Mouse (Mus musculus) myocyte (in vitro differentiated cells): ENCODE data around the gene Mrpl38. TPM values are rescaled to one million over a fixed set of nuclear protein-coding genes. Genes with fewer than 3 reads are reported as not detected.

Experiments used
- H3K27me3 ChIP-seq: one replicate; pipeline ENCODE4 v1.6.1; 2011; ENCODE audit not compliant: control insufficient read depth, insufficient read depth, insufficient read length
- H3K36me3 ChIP-seq: one replicate; pipeline ENCODE4 v1.6.1; 2011; ENCODE audit not compliant: control insufficient read depth, insufficient read depth
- H3K4me2 ChIP-seq: one replicate; pipeline ENCODE4 v1.6.1; 2011; ENCODE audit warnings: low read depth, control low read depth
- H3K4me3 ChIP-seq: one replicate; pipeline ENCODE4 v1.5.1; 2011; ENCODE audit warnings: mild to moderate bottlenecking, control low read depth, moderate library complexity
- H3K79me2 ChIP-seq: one replicate; pipeline ENCODE4 v1.6.1; 2011; ENCODE audit not compliant: control insufficient read depth, insufficient read depth
- H3ac ChIP-seq: one replicate; pipeline ENCODE4 v1.6.1; 2011; ENCODE audit not compliant: control insufficient read depth, insufficient read length
- CEBPB ChIP-seq: IDR thresholded peaks from 2 replicates; pipeline ENCODE4 v1.6.1; 2011; ENCODE audit warnings: mild to moderate bottlenecking, moderate library complexity; ENCODE audit not compliant: poor library complexity, insufficient read depth, severe bottlenecking
- E2F4 ChIP-seq: IDR thresholded peaks from one replicate; pipeline ENCODE4 v1.6.1; 2011; ENCODE audit warnings: mild to moderate bottlenecking, control low read depth, moderate library complexity; ENCODE audit not compliant: insufficient read depth
- MAX ChIP-seq: IDR thresholded peaks from one replicate; pipeline ENCODE4 v1.6.1; 2011; ENCODE audit warnings: low read depth, mild to moderate bottlenecking, control low read depth
- MYOD1 ChIP-seq, 3 experiments: IDR thresholded peaks; one replicate each; pipeline ENCODE4 v1.6.1; 2011; ENCODE audit warnings: control low read depth in 2 of 3, low read depth in 2 of 3, mild to moderate bottlenecking in 2 of 3, moderate library complexity in 1 of 3; ENCODE audit not compliant: insufficient read length in 2 of 3, control insufficient read depth in 1 of 3
- MYOG ChIP-seq, 3 experiments: IDR thresholded peaks; one replicate each; pipeline ENCODE4 v1.6.1; 2011; ENCODE audit warnings: control low read depth in 2 of 3, low read depth in 2 of 3, mild to moderate bottlenecking in 2 of 3; ENCODE audit not compliant: insufficient read length in 2 of 3, control insufficient read depth in 1 of 3, insufficient read depth in 1 of 3
- POLR2A ChIP-seq: IDR thresholded peaks from one replicate; pipeline ENCODE4 v1.6.1; 2011; ENCODE audit warnings: low read depth, mild to moderate bottlenecking, control low read depth, moderate library complexity; ENCODE audit not compliant: insufficient read length
- POLR2AphosphoS2 ChIP-seq: IDR thresholded peaks from one replicate; pipeline ENCODE4 v1.6.1; 2011; ENCODE audit warnings: low read depth, control low read depth; ENCODE audit not compliant: insufficient read length
- REST ChIP-seq: IDR thresholded peaks from one replicate; pipeline ENCODE4 v1.6.1; 2011; ENCODE audit warnings: mild to moderate bottlenecking, control low read depth, moderate library complexity; ENCODE audit not compliant: insufficient read depth, insufficient read length
- SRF ChIP-seq: IDR thresholded peaks from one replicate; pipeline ENCODE4 v1.6.1; 2011; ENCODE audit warnings: low read depth; ENCODE audit not compliant: control insufficient read depth, insufficient read length
- TCF12 ChIP-seq: IDR thresholded peaks from one replicate; pipeline ENCODE4 v1.6.1; 2011; ENCODE audit warnings: mild to moderate bottlenecking, control low read depth; ENCODE audit not compliant: poor library complexity, insufficient read depth, severe bottlenecking
- TCF3 ChIP-seq: IDR thresholded peaks from one replicate; pipeline ENCODE4 v1.6.1; 2011; ENCODE audit warnings: low read depth, control low read depth; ENCODE audit not compliant: insufficient read length
- USF1 ChIP-seq: IDR thresholded peaks from one replicate; pipeline ENCODE4 v1.6.1; 2011; ENCODE audit warnings: low read depth, mild to moderate bottlenecking, control low read depth, moderate library complexity
- polyA plus RNA-seq: library from polyadenylated mRNA; unstranded; fragments of >200 nt; fragmentation: generic; extraction: Trizol; gene quantifications from one replicate; pipeline ENCODE4 v1.2.1, GENCODE M21; 2012; ENCODE audit warnings: missing spikeins

Mrpl38 gene
- polyA plus RNA-seq, 1 experiment, result 141 TPM

- peak overlapping the region; percentile 57 for H3K4me2 ChIP-seq
- no peak overlapping the region for H3K4me3 ChIP-seq
- H3K27me3 ChIP-seq, result no peaks in the 10 kb centered on the region
- H3K79me2 ChIP-seq, result peaks cover 11% of the 10 kb centered on the region
- H3K36me3 ChIP-seq, result no peaks in the 10 kb centered on the region
- TF ChIP-seq CEBPB, result no peak
- peak; percentile 7 for TF ChIP-seq POLR2A
- TF ChIP-seq MYOG (IDR thresholded peaks at IDR 0.05; ENCODE audit: control insufficient read depth in 1 of 3, insufficient read depth in 1 of 3, insufficient read length in 2 of 3, low read depth in 2 of 3), result peak in 1 of 3 experiments; percentile 25
- TF ChIP-seq TCF12, result no peak
- H3ac ChIP-seq, result no peak overlapping the region
Measured at GRCm38 (mm10) chr11:116104006-116104646, 34.5 kb downstream of the Mrpl38 start.

GRCm38 (mm10) chr11:116103572-116103971 lies 35.1 kb downstream of the Mrpl38 start:
- H3K4me2 ChIP-seq, result peak overlapping the region; percentile 57
- peaks cover 11% of the 10 kb centered on the region for H3K79me2 ChIP-seq
- no peaks in the 10 kb centered on the region for H3K27me3 ChIP-seq
- H3K36me3 ChIP-seq, result no peaks in the 10 kb centered on the region
- TF ChIP-seq TCF3 (no peak), TCF12 (no peak), CEBPB (no peak), MYOG (IDR thresholded peaks at IDR 0.05; ENCODE audit: control insufficient read depth in 1 of 3, insufficient read depth in 1 of 3, insufficient read length in 2 of 3, low read depth in 2 of 3) (no peak), POLR2A (no peak), POLR2AphosphoS2 (no peak), REST (no peak), MAX (no peak), MYOD1 (IDR thresholded peaks at IDR 0.05; ENCODE audit: control insufficient read depth in 1 of 3, insufficient read length in 2 of 3, low read depth in 2 of 3) (no peak), E2F4 (no peak), SRF (no peak)
- no peak overlapping the region for H3K4me3 ChIP-seq
- H3ac ChIP-seq, result no peak overlapping the region

GRCm38 (mm10) chr11:116102472-116102871 lies 36.2 kb downstream of the Mrpl38 start:
- Histone ChIP-seq H3K79me2 (peaks cover under 1% of the 10 kb centered on the region), H3K27me3 (no peaks in the 10 kb centered on the region), H3ac (no peak overlapping the region), H3K4me2 (no peak overlapping the region), H3K36me3 (no peaks in the 10 kb centered on the region), H3K4me3 (no peak overlapping the region)
- TF ChIP-seq MYOG (IDR thresholded peaks at IDR 0.05; ENCODE audit: control insufficient read depth in 1 of 3, insufficient read depth in 1 of 3, insufficient read length in 2 of 3, low read depth in 2 of 3), result no peak
- TF ChIP-seq USF1, result no peak
- no peak for TF ChIP-seq TCF3
- TF ChIP-seq MYOD1 (IDR thresholded peaks at IDR 0.05; ENCODE audit: control insufficient read depth in 1 of 3, insufficient read length in 2 of 3, low read depth in 2 of 3), result no peak
- no peak for TF ChIP-seq REST
- TF ChIP-seq MAX, result no peak
- no peak for TF ChIP-seq POLR2AphosphoS2
- no peak for TF ChIP-seq SRF
- TF ChIP-seq TCF12, result no peak
- TF ChIP-seq E2F4, result no peak
- TF ChIP-seq POLR2A, result no peak
- no peak for TF ChIP-seq CEBPB

GRCm38 (mm10) chr11:116101931-116102381 lies 36.7 kb downstream of the Mrpl38 start:
- Histone ChIP-seq H3K4me2 (no peak overlapping the region), H3K4me3 (no peak overlapping the region), H3K27me3 (no peaks in the 10 kb centered on the region), H3K36me3 (no peaks in the 10 kb centered on the region), H3ac (no peak overlapping the region), H3K79me2 (no peaks in the 10 kb centered on the region)
- no peak for TF ChIP-seq MYOG (IDR thresholded peaks at IDR 0.05; ENCODE audit: control insufficient read depth in 1 of 3, insufficient read depth in 1 of 3, insufficient read length in 2 of 3, low read depth in 2 of 3)
- no peak for TF ChIP-seq REST
- TF ChIP-seq MAX, result no peak
- no peak for TF ChIP-seq USF1
- no peak for TF ChIP-seq TCF3
- TF ChIP-seq MYOD1 (IDR thresholded peaks at IDR 0.05; ENCODE audit: control insufficient read depth in 1 of 3, insufficient read length in 2 of 3, low read depth in 2 of 3), result no peak
- TF ChIP-seq E2F4, result no peak
- TF ChIP-seq POLR2AphosphoS2, result no peak
- no peak for TF ChIP-seq SRF
- no peak for TF ChIP-seq POLR2A
- no peak for TF ChIP-seq CEBPB
- no peak for TF ChIP-seq TCF12
